Mouse (Mus musculus) stomach, postnatal 0 days (tissue): ENCODE measurements around the gene Nsun5. TPM values are rescaled to one million over a fixed set of nuclear protein-coding genes. Genes with fewer than 3 reads are reported as not detected.

Source experiments
- ATAC-seq: fragments of 200-750 bp; cut with Nextera tagmentation; 2 replicates; pipeline ENCODE4 v1.8.0; 2017; ENCODE audit not compliant: low FRiP score, low TSS enrichment
- DNase-seq: peaks from one replicate; pipeline ENCODE4 v3.0.0-alpha.2; 2016; ENCODE audit warnings: low spot score
- H3K27ac ChIP-seq: fragments of 300-500 bp; sonication (generic); replicated peaks from 2 replicates; pipeline ENCODE4 v1.5.1; 2014; ENCODE audit warnings: mild to moderate bottlenecking, control low read depth
- H3K27me3 ChIP-seq: fragments of 300-500 bp; sonication (generic); 2 replicates; pipeline ENCODE4 v1.6.1; 2014; ENCODE audit warnings: low read length; ENCODE audit not compliant: control insufficient read depth, insufficient read depth
- H3K36me3 ChIP-seq: fragments of 300-500 bp; sonication (generic); 2 replicates; pipeline ENCODE4 v1.6.1; 2014; ENCODE audit warnings: low read length, mixed read lengths; ENCODE audit not compliant: control insufficient read depth, insufficient read depth
- H3K4me1 ChIP-seq: fragments of 300-500 bp; sonication (generic); replicated peaks from 2 replicates; pipeline ENCODE4 v1.6.1; 2014; ENCODE audit warnings: antibody characterized with exemption; ENCODE audit not compliant: control insufficient read depth, insufficient read depth
- H3K4me2 ChIP-seq: fragments of 300-500 bp; sonication (generic); replicated peaks from 2 replicates; pipeline ENCODE4 v1.6.1; 2014; ENCODE audit warnings: low read depth, mild to moderate bottlenecking, control low read depth, moderate library complexity
- H3K4me3 ChIP-seq: fragments of 300-500 bp; sonication (generic); 2 replicates; pipeline ENCODE4 v1.5.1; 2014; ENCODE audit warnings: low read depth, low read length, control low read depth
- H3K9ac ChIP-seq: fragments of 300-500 bp; sonication (generic); 2 replicates; pipeline ENCODE4 v1.6.1; 2014; ENCODE audit warnings: mild to moderate bottlenecking, low read length, control low read depth, mixed read lengths
- H3K9me3 ChIP-seq: fragments of 300-500 bp; sonication (generic); 2 replicates; pipeline ENCODE4 v1.6.1; 2016; ENCODE audit warnings: low read length; ENCODE audit not compliant: control insufficient read depth
- CTCF ChIP-seq: IDR thresholded peaks from 2 replicates; pipeline ENCODE4 v1.5.1; 2016; ENCODE audit warnings: antibody characterized with exemption, low read depth, mild to moderate bottlenecking, moderate library complexity
- EP300 ChIP-seq: optimal IDR thresholded peaks from 2 replicates; pipeline ENCODE3; 2016; ENCODE audit warnings: antibody characterized with exemption
- WGBS: fragments of 180-500 bp; shearing (Covaris S2); extraction: QIAGEN DNeasy Blood & Tissue Kit; methylation state at CpG from one replicate; pipeline ENCODE4 v1.1.7; 2014; 5-methylcytosine and 5-hydroxymethylcytosine counted together
- polyA plus RNA-seq: library from polyadenylated mRNA; unstranded; fragments of >200 nt; fragmentation: Nextera tagmentation; extraction: Ambion mirVana; gene quantifications from 2 replicates; pipeline ENCODE4 v1.2.1, GENCODE M21; 2015

Gene Nsun5
- polyA plus RNA-seq, 1 experiment from 2014 or later = 15.2 TPM

DNA sequence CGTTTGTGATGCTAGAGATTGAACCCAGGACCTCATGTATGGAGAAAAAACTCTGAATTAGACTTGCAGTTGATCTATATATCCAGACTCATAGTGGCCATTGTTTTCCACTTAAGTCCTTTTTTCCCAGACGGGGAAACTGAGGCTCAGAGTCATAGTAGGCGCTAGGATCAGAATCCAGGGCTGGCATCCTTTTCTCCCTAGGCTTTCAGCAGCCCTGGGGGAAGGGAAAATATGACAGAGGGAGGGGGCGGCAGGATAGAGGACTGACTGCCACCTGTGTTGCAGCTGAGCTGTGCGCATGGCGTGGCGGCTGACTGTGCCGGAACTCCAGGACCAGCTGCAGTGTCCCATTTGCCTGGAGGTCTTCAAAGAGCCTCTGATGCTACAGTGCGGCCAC, 16.8 kb upstream of the Nsun5 start, which contains the start of gene Trim50:
TSS of gene Trim50 (plus strand) at position 301 of the 400 bp plus-strand sequence.
- DNase-seq (no peak), ATAC-seq (no peak)
- Histone ChIP-seq H3K27me3 (no peaks in the 10 kb centered on the region), H3K36me3 (no peaks in the 10 kb centered on the region), H3K4me1 (no peaks in the 10 kb centered on the region), H3K9me3 (no peaks in the 10 kb centered on the region), H3K9ac (no peak within 1 kb of the TSS), H3K4me3 (no peak within 1 kb of the TSS), H3K4me2 (no peak within 1 kb of the TSS), H3K27ac (no peak within 1 kb of the TSS)
- TF ChIP-seq EP300 = no peak
- TF ChIP-seq CTCF = no peak
- WGBS = 59% methylated on average over 9 of the region's 9 CpGs

DNA sequence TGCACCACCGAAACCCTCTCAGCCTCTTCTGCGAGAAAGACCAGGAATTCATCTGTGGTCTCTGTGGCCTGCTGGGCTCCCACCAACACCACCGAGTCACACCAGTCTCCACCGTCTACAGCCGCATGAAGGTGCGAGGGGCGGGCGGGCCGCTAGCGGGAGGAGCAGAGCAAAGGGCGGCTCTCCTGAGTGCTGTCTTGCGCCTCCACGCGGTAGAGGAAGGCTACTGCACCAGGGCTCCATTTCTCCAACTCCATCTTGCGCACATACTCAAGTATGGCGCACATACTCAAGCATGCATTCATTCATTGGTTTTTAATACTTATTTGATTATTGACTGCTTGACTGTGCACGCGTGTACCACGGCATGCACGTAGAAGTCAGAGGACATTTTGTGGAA, 16.2 kb upstream of the Nsun5 start:
- Histone ChIP-seq H3K27me3 (no peaks in the 10 kb centered on the region), H3K4me3 (no peak overlapping the region), H3K9me3 (no peaks in the 10 kb centered on the region), H3K4me1 (no peaks in the 10 kb centered on the region), H3K27ac (no peak overlapping the region), H3K36me3 (no peaks in the 10 kb centered on the region), H3K9ac (no peak overlapping the region), H3K4me2 (no peak overlapping the region)
- 16% methylated on average over 20 of the region's 20 CpGs for WGBS
- DNase-seq (peak; percentile 48), ATAC-seq (peak; percentile 33; the same call in 1 of the 2 replicates)
- TF ChIP-seq CTCF (peak; percentile 65), EP300 (no peak)

DNA sequence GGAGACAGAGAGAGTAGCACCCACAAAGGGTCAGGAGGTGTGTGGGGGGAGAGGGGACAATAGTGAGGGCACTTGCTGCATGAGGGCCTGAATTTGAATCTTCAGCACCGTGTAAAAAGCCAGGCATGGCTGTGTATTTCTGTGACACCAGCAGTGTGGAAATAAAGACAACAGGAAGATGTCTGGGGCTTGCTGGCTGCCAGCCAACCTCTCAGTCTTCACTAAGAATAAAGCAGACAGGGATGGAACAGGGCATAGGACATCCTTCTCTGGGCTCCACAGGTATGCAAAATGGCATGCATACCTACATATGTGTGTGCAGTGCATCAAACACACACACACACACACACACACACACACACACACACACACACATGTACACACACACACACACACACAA, 13.7 kb upstream of the Nsun5 start:
- H3K9ac ChIP-seq = no peak overlapping the region
- H3K27me3 ChIP-seq = no peaks in the 10 kb centered on the region
- ATAC-seq = no peak
- TF ChIP-seq CTCF (no peak), EP300 (no peak)
- no peaks in the 10 kb centered on the region for H3K4me1 ChIP-seq
- no peak overlapping the region for H3K4me3 ChIP-seq
- no peak overlapping the region for H3K4me2 ChIP-seq
- no peaks in the 10 kb centered on the region for H3K36me3 ChIP-seq
- H3K9me3 ChIP-seq = no peaks in the 10 kb centered on the region
- 22% methylated on average over 1 of the region's 1 CpGs for WGBS
- no peak for DNase-seq
- H3K27ac ChIP-seq = no peak overlapping the region

DNA sequence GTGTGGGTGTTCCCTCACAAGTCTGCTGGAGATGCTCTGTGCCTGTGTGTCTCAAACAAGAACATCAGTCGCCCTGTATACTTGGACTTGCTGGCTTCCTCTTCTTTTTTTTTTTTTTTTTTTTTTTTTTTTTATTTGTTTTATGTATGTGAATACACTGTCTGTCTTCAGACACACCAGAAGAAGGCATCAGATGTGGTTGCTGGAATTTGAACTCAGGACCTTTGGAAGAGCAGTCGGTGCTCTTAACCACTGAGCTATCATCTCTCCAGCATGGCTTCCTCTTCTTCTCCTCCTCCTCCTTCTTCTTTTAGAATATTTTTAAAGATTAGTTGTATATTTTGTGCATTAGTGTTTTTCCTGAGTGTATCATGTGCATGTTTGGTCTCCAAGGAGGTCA, 12.2 kb upstream of the Nsun5 start:
- Histone ChIP-seq H3K36me3 (no peaks in the 10 kb centered on the region), H3K9ac (no peak overlapping the region), H3K9me3 (no peaks in the 10 kb centered on the region), H3K27me3 (no peaks in the 10 kb centered on the region), H3K4me1 (no peaks in the 10 kb centered on the region), H3K4me2 (no peak overlapping the region), H3K27ac (no peak overlapping the region), H3K4me3 (no peak overlapping the region)
- DNase-seq = no peak
- 75% methylated on average over 2 of the region's 2 CpGs for WGBS
- TF ChIP-seq EP300 = no peak
- ATAC-seq = peak; percentile 80; the same call in 1 of the 2 replicates

DNA sequence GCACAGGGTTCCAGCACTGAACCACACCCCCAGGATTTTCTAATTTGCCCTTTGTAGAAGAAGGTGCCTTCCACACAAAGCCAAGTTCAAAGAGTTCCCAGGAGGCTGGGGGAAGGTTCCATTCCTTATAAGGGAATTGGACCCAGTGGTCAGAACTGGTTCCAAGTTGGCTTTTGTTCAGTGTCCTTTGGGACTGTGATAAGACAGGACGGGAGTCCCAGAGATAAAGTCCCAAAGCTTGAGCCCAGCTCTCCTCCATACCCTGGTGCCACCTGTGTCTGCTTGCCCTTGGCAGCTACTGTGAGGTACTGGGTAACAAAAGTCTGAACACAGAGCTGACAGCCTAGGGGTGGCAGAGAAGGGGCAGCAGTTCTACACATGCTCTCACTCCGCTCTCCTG, 10.0 kb upstream of the Nsun5 start:
- Histone ChIP-seq H3K9ac (no peak overlapping the region), H3K9me3 (no peaks in the 10 kb centered on the region), H3K27me3 (no peaks in the 10 kb centered on the region), H3K4me2 (no peak overlapping the region), H3K27ac (no peak overlapping the region), H3K4me3 (no peak overlapping the region), H3K36me3 (no peaks in the 10 kb centered on the region), H3K4me1 (no peaks in the 10 kb centered on the region)
- 66% methylated on average over 2 of the region's 2 CpGs for WGBS
- no peak for ATAC-seq
- TF ChIP-seq CTCF = no peak
- TF ChIP-seq EP300 = no peak
- DNase-seq = no peak

DNA sequence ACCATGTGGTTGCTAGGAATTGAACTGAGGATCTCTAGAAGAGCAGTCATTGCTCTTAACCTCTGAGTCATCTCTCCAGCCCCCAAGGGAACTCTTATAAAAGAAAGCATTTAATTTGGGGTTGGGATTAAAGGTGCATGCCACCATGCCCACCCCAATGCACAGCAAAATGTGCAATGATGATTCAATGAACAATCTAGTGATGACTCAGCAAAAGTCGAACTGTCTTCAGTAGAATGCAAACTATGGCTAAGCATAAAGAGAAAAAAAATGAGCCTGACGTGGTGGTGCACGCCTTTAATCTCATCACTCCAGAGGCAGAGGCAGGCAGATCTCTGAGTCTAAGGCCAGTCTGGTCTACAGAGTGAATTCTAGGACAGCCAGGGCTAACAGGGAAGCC, 7.2 kb upstream of the Nsun5 start:
- Histone ChIP-seq H3K9me3 (no peaks in the 10 kb centered on the region), H3K36me3 (no peaks in the 10 kb centered on the region), H3K4me1 (no peaks in the 10 kb centered on the region), H3K27me3 (no peaks in the 10 kb centered on the region), H3K4me2 (no peak overlapping the region), H3K27ac (no peak overlapping the region), H3K9ac (no peak overlapping the region), H3K4me3 (no peak overlapping the region)
- ATAC-seq (no peak), DNase-seq (no peak)
- WGBS = 77% methylated on average over 3 of the region's 3 CpGs
- TF ChIP-seq CTCF (no peak), EP300 (no peak)
